Mouse (Mus musculus) erythroblast, embryonic 14.5 days (primary cell): ENCODE data around the gene Rep15. TPM values are rescaled to one million over a fixed set of nuclear protein-coding genes. Genes with fewer than 3 reads are reported as not detected.

Experiments
- H3K27me3 ChIP-seq: 2 replicates; pipeline ENCODE4 v1.6.1; 2012; ENCODE audit warnings: inconsistent platforms; ENCODE audit not compliant: control insufficient read depth
- H3K36me3 ChIP-seq: 2 replicates; pipeline ENCODE4 v1.6.1; 2012; ENCODE audit warnings: mild to moderate bottlenecking, inconsistent platforms; ENCODE audit not compliant: control insufficient read depth
- H3K4me1 ChIP-seq: 2 replicates; pipeline ENCODE4 v1.6.1; 2012; ENCODE audit warnings: inconsistent platforms; ENCODE audit not compliant: control insufficient read depth
- H3K4me3 ChIP-seq: replicated peaks from 2 replicates; pipeline ENCODE3; 2012; ENCODE audit warnings: moderate library complexity, mild to moderate bottlenecking, inconsistent platforms
- H3K9me3 ChIP-seq: 2 replicates; pipeline ENCODE4 v1.6.1; 2012; ENCODE audit warnings: low read length, inconsistent platforms, mixed read lengths; ENCODE audit not compliant: control insufficient read depth
- GATA1 ChIP-seq: IDR thresholded peaks from 2 replicates; pipeline ENCODE4 v1.6.1; 2012; ENCODE audit warnings: low read length, inconsistent platforms, mixed read lengths
- TAL1 ChIP-seq: IDR thresholded peaks from 3 replicates; pipeline ENCODE4 v1.6.1; 2012; ENCODE audit warnings: low read length, inconsistent platforms, mixed read lengths
- polyA plus RNA-seq: library from polyadenylated mRNA; stranded (reverse); fragments of >175 nt; gene quantifications from 2 replicates; pipeline ENCODE4 v1.2.3, GENCODE M21; 2012

Gene Rep15
- polyA plus RNA-seq, 1 experiment, result not detected

DNA sequence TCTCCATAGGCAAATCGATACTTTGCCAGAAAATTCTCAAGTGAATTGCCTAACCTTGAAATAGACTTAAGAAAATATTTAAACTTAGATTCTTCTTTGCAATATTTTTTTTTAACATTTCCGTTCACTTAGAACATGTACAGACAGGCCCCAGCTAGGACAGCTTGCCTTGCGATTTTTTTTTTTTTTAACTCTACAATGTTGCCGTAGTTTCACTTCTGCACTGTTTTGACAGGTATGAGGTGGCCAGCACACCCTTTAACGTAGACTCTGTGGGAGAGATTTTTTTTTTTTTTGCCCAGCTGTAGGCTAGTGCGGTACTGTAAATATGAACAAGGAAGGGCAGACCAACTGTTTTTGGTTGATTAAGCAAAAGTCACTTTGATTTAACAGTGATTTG, 22.0 kb upstream of the Rep15 start:
- H3K9me3 ChIP-seq, result no peaks in the 10 kb centered on the region

DNA sequence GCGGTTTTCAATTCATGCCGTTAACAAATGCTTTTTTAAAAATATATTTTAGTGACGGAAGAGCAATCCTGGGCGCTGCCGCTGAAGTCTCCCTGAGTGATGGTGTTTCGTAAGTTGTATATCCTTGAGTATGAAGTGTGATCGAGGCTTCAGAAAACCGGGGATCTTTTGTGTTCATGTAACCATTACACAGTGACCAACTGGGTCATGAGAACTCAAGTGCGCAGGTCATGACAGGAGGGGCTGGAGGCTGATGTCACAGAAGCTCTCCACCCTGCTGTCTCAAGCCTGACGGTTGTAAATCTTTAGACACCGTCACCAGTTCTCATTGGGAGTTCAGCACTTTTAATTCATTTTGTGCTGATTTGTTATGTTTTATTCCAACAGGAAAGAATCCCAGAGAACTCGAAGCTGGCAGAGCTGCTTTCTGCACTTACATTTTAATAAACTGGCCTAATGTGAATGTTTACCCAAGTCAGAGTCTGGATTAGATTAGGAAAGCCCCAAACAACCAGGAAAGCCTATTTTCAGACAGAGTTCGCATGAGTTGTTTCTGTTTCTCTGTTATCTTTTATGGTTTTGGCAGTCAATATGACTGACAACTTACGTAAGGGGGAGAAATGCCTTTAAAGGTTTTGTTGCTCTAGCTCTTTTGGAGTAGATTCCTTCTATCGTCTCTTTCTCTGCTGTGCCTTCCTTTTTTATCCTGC, 21.4 kb upstream of the Rep15 start:
- TF ChIP-seq GATA1 (no peak), TAL1 (no peak)
- Histone ChIP-seq H3K27me3 (no peaks in the 10 kb centered on the region), H3K4me3 (no peak overlapping the region), H3K4me1 (no peaks in the 10 kb centered on the region), H3K36me3 (peaks cover 2% of the 10 kb centered on the region; the same call in 1 of the 2 replicates), H3K9me3 (no peaks in the 10 kb centered on the region)

More for the DNA sequence above, 22.0 kb upstream of the Rep15 start:
- Histone ChIP-seq H3K4me3 (no peak overlapping the region), H3K4me1 (no peaks in the 10 kb centered on the region), H3K36me3 (peaks cover 2% of the 10 kb centered on the region; the same call in 1 of the 2 replicates), H3K27me3 (no peaks in the 10 kb centered on the region)
- TF ChIP-seq GATA1, result no peak
- TF ChIP-seq TAL1, result no peak

DNA sequence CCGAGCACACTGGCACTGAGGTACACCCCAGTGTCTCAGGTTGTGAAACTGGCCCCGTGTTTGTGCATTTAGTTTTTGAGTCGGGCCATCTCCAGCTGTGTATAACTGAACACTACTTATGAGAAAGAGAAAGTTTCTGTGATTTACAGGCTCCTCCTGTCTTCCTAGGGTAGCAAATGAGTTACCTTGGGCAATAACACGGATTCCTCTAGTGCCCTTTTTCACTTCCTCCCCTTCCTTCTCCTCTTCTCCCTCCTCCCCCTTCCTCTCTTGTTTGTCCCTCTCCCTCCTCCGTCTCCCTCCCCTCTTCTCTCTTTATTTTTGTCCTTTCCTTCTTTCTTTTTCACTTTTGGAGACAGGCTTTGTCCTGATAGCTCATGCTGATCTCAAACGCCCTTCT, 20.8 kb upstream of the Rep15 start:
- Histone ChIP-seq H3K4me3 (no peak overlapping the region), H3K36me3 (peaks cover under 1% of the 10 kb centered on the region; the same call in 1 of the 2 replicates), H3K27me3 (no peaks in the 10 kb centered on the region), H3K4me1 (no peaks in the 10 kb centered on the region), H3K9me3 (no peaks in the 10 kb centered on the region)
- TF ChIP-seq TAL1 (no peak), GATA1 (no peak)

- no peak overlapping the region for H3K4me3 ChIP-seq
- no peaks in the 10 kb centered on the region for H3K4me1 ChIP-seq
- H3K36me3 ChIP-seq, result no peaks in the 10 kb centered on the region; the same call in 1 of the 2 replicates
- H3K9me3 ChIP-seq, result no peaks in the 10 kb centered on the region
- no peak for TF ChIP-seq GATA1
- no peak for TF ChIP-seq TAL1
- H3K27me3 ChIP-seq, result no peaks in the 10 kb centered on the region
Measured at GRCm38 (mm10) chr6:147011977-147012376, 20.4 kb upstream of the Rep15 start.

DNA sequence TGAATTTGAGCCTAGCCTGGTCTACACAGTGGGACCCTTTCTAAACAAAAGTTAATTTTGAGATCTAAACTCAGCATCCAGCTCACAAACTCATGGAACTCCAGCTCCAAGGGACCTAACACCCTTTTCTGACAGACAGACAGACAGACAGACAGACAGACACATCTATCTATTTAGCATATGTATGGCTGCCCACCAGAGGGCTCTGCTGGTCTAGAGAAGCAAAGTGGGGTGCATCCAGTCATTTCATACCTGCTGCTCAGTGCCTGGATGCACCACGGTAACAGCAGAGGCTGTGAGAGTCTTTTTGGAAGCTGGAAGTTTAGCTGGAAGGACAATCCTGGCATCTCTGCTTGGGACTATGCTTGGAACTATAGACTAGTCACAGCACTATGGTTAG, 18.8 kb upstream of the Rep15 start:
- TF ChIP-seq GATA1 (no peak), TAL1 (no peak)
- H3K4me3 ChIP-seq, result no peak overlapping the region
- no peaks in the 10 kb centered on the region for H3K27me3 ChIP-seq
- no peaks in the 10 kb centered on the region; the same call in 1 of the 2 replicates for H3K36me3 ChIP-seq
- H3K4me1 ChIP-seq, result no peaks in the 10 kb centered on the region
- no peaks in the 10 kb centered on the region for H3K9me3 ChIP-seq

DNA sequence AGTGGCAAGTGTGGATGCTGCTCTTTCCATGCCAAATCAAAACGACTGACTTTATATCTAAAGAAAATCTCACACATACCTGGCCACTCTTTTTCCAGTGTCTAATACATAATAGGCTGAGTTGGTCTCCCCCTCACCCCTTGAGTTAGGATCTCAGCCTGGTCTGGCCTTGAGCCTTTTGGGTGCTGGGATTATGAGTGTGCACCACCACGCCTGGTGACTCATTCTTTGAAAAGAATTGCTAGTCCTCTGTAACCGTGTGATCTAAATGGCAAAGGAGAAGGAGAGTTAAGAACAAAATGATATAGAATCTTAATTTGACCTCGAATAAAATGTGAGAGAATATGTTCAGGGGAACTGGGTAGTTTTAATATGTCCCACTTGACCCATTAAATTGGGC, 14.5 kb upstream of the Rep15 start:
- 0 out of 2 replicates have a peak, but pooled peaks cover 3% of the 10 kb centered on the region for H3K4me1 ChIP-seq
- no peaks in the 10 kb centered on the region for H3K9me3 ChIP-seq
- H3K36me3 ChIP-seq, result peaks cover 2% of the 10 kb centered on the region; the same call in 1 of the 2 replicates
- no peaks in the 10 kb centered on the region for H3K27me3 ChIP-seq
- H3K4me3 ChIP-seq, result no peak overlapping the region
- TF ChIP-seq TAL1, result no peak
- TF ChIP-seq GATA1, result no peak

GRCm38 (mm10) chr6:147018364-147018763, 14.0 kb upstream of the Rep15 start:
- Histone ChIP-seq H3K4me3 (no peak overlapping the region), H3K27me3 (no peaks in the 10 kb centered on the region), H3K4me1 (0 out of 2 replicates have a peak, but pooled peaks cover 3% of the 10 kb centered on the region), H3K36me3 (peaks cover 2% of the 10 kb centered on the region; the same call in 1 of the 2 replicates), H3K9me3 (no peaks in the 10 kb centered on the region)
- TF ChIP-seq GATA1, result no peak

DNA sequence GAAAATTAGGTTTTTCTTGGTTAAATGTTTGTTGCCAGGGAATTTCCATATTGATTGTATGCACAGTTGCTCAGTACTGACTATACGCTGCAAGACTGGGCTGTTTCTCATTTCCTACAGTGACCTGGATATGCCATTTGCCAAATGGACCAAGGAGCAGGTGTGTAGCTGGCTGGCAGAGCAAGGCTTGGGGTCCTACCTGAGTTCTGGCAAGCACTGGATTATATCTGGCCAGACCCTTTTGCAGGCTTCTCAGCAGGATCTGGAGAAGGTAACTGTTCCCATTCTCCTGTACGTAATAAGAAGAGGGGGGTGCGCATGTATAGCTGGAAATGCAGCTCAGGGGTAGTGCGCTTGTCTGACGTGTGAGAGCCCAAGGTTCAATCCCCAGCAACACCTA, 11.2 kb upstream of the Rep15 start:
- Histone ChIP-seq H3K27me3 (no peaks in the 10 kb centered on the region), H3K4me1 (0 out of 2 replicates have a peak, but pooled peaks cover 3% of the 10 kb centered on the region), H3K4me3 (no peak overlapping the region), H3K9me3 (no peaks in the 10 kb centered on the region), H3K36me3 (peaks cover 2% of the 10 kb centered on the region; the same call in 1 of the 2 replicates)
- TF ChIP-seq TAL1 (no peak), GATA1 (no peak)

DNA sequence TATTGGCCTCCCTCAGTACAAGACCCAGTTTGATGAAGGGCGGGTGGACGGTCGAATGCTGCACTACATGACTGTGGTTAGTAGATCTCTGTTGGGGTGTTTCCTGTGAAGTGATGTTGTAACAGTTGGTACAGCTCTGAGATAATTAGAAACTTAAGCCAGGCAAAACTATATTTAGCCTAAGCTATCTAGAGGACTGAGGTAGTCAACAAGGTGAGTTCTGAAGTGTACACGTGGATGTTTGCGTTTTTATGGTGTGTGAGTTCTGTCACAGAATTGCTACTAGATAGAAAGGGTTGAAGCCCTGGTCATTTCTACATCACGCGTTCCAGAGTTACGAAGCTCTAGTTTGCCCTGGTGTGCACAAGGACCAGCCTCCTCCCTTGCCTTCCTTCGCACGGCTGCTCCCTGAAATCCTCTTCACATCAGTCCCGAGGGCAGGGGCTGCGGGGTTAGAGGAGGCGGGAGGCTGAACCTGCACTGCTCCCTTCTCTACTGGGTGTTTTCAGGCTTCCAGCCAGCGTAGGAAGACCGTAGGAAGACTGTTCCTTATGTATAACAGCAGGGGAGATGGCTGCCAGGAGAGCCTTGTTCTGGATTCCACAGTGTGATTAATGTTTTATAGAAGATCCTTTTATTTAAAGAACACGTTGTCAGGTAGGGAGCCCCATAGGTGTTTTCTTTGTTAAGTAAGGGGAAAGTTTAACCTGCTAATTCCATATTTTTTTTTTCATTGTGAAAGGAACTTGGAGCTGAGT, 9.8 kb upstream of the Rep15 start:
- no peak for TF ChIP-seq TAL1
- TF ChIP-seq GATA1, result no peak
- H3K9me3 ChIP-seq, result no peaks in the 10 kb centered on the region
- no peak overlapping the region for H3K4me3 ChIP-seq
- H3K27me3 ChIP-seq, result no peaks in the 10 kb centered on the region
- H3K36me3 ChIP-seq, result peaks cover 2% of the 10 kb centered on the region; the same call in 1 of the 2 replicates
- 0 out of 2 replicates have a peak, but pooled peaks cover 3% of the 10 kb centered on the region for H3K4me1 ChIP-seq
